Mouse (Mus musculus): ENCODE measurements around the gene Kif12. TPM values are rescaled to one million over a fixed set of nuclear protein-coding genes. Genes with fewer than 3 reads are reported as not detected.

Gene Kif12
- not detected in 2 replicates for total RNA-seq (2023)

DNA sequence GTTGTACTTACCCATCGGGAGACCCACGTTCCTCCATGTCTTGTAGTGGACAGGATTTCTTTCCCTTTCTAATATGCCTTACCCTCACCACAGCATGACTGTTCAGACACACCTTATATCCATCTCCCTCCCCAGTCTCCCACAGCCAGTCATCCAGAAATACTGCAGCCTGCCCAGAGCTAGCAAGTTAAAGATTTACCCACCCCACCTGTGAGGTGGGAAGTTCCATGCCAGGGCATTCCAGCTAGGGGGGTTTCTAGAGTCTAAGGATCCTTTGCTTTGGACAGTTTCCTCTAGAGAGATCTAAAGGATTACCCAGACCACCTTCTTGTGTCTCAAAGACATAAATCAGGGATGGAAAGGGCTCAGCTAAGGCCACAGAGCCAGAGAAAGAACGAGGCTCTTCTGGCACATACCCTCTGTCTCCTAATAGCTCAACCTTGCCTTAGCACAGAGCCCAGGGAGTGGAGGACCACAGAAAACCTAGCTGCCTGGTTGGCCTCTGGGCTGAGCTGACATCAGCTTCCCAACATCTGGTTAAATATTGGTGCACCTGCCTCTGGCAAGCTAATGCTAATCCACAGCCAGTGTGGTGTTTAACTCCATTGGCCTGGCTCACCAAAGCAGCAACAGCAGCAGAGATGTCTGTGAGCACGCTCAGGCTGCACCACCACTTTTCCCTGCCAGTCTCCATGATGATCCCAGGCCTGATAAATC lies at the start of gene Kif12:
Gene Kif12 (minus strand): TSS at position 163 of the 717 bp plus-strand sequence.

DNA sequence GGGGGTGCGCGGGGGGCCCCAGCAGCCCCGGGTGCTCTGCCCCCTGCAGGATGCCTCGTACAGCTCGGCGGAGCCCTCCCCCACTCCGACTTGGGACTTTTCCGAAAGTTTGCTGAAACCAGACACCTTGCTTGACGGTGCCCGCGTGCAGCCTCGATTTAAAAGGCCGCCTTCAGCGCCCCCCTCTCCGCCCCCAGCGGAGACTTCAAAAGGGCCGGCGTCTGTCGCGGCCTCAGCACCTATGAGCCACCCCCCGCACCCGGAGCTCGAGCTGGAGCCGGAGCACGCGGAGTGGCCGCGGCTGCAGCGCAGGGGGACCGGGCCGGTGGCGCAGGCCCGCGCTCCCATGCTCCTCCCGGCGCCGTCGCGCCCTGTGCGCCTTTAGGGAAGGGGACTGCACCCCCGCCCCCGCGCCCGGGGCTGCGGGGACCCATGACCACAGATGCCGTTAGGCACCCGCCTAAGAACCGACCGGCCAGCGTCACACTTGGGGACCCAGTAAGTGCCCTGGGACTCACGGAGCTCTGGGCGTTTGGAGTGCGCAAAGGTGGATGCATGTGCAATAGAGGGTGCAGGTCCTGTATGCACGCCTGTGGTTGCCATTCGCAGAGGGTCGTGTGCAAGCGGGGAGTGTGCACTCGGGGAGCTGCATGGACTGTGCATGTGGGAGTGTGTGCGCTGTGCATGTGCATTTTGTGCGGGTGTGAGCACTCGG lies 42.1 kb upstream of the Kif12 start, which contains the start of gene Col27a1:
Gene Col27a1 (plus strand): TSS at position 98 of the 715 bp plus-strand sequence.

DNA sequence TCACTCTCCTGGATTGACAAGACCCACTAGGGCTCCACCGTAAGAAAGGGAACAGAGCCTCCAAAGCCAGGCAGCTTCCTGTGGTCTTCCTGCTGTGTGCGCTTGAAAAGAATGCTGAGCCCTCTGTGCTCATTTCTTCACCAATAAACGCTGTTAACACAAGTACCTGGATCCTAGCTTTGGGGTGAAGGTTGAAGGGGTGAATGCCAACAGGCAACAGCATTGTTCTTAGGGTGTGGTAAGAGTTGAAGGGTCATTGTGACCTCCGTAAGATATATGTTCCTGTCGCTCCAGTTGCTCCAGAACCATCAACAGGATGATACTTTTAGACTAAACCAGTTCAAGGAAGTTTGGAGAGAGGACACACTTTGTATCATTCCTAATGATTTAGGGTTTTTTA lies 17.2 kb downstream of the Kif12 start, which contains the start of gene Ambp:
Gene Ambp (minus strand): TSS at position 101 of the 400 bp plus-strand sequence.

Other genes with a start within 250 kb of the Kif12 start
- not detected in 2 replicates for gene Zfp618, start 206.6 kb downstream of the Kif12 start, total RNA-seq (2023)
- not detected in 2 replicates for gene Ambp, start 17.3 kb downstream of the Kif12 start, total RNA-seq (2023)
- 0.57 and 0.63 TPM in 2 replicates for gene Col27a1, start 41.9 kb upstream of the Kif12 start, total RNA-seq (2023)
- 25.3 and 41.7 TPM in 2 replicates for gene Orm1, start 172.4 kb upstream of the Kif12 start, total RNA-seq (2023)
- not detected in 2 replicates for gene Orm3, start 184.0 kb upstream of the Kif12 start, total RNA-seq (2023)
- 2.6 and 2.9 TPM in 2 replicates for gene Orm2, start 190.3 kb upstream of the Kif12 start, total RNA-seq (2023)
- 260 and 309 TPM in 2 replicates for gene Akna, start 231.2 kb upstream of the Kif12 start, total RNA-seq (2023)